Mouse (Mus musculus) right cerebral cortex, adult 2 months (tissue): ENCODE results near the gene Ugt1a8.
A peak's percentile ranks its signal among the peaks of the same experiment; 100 is the strongest.

ENCODE experiments used
- DNase-seq, 2 experiments: peaks; one replicate each; pipeline ENCODE4 v3.0.0; 2021 to 2022; ENCODE audit warnings: low spot score in 2 of 2

The Ugt1a8 gene

GRCm38 (mm10) chr1:88260114-88260513 lies 172.5 kb downstream of the Ugt1a8 start:
- DNase-seq: no peak

GRCm38 (mm10) chr1:88260604-88261377 lies 173.2 kb downstream of the Ugt1a8 start:
- no peak for DNase-seq

DNA sequence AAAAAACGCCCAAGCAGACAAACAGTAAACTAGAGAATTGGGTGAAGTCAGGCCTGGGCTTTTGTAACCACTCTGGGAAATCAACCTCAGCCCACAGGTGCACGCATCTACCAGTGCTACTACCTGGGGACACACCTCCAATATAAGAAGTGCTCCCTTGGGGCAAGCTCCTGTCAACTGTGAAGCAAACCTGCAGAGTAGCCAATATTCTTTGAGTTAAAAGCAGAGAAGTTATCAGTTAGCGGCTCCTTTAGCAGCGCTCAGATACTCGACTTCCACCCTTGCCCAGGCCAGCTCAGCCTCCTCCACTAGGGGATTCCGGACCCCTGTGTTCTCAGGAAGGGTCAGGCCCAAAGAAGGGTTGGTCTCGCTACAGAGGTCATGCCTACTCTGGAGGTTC lies 174.1 kb downstream of the Ugt1a8 start:
- DNase-seq: no peak

DNA sequence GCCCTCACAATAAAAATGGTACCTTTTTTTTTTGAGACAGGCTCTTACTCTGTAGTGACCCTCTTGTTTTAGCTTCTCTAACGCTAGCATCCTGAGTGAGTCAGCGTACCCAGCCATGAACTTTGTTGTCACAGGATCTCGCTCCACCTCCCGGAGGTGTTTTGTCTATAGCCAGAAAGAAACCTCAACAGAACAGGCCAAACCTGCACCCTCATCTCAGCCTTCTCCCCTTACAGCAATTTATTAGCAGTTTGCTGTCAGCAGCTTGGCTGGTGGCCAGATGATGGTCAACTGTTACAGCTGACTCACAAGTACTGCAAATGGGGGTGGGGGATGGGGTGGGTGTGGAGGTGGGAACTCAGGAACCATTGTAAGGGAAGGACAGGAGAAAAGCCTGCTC lies 174.6 kb downstream of the Ugt1a8 start:
- peak in 1 of 2 experiments; percentile 68 for DNase-seq

- no peak for DNase-seq
Observed at GRCm38 (mm10) chr1:88262961-88263360, 175.3 kb downstream of the Ugt1a8 start.

DNA sequence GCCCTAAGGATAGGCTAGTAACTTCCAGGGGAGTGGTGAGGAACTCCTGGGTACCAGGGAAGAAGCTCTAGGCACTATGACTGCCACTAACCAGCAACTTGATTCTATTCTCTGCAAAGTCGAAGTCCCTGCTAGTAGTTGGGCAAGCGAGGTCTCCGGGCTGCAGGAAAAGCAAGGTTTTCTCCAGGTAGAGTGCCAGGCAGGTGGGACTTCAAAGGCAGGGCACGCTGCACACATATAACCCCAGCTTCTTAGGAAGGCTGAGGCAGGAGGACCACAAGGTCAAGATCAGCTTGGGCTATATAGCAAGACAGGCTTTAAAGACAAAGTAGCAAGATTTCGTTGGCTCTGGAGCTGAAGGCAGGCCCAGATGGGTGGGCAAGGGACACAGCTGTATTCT lies 176.2 kb downstream of the Ugt1a8 start:
- DNase-seq: no peak

DNA sequence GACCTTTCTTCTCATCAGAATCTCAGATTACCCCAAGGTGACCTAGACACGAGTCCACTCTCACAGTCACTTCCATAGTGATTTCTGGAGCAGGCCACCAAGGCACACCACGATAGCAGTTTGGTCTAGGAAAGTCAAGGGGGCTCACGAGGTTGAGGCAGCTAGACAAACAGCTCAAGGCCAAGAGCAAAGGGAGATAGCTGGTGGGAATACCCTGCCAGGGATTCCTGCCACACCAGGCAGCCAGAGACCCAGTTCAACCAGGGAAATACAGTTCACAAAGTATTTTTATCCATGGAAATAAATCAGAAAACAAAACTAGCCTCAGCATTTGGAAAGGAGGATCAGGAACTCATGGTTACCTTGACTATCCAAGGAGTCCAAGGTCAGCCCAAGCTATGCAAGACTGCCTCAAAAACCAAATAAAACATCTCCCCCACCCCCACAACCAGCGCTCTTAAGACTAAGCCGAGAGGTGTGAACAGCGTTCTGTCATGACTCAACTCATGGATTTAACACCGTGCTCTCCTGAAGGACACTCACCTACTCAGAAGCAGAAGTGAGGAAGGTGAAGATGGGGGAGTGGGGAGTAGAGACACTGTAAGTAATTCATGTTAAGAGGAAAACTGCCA lies 176.7 kb downstream of the Ugt1a8 start:
- DNase-seq: no peak

GRCm38 (mm10) chr1:88264869-88265240 lies 177.2 kb downstream of the Ugt1a8 start:
- DNase-seq: no peak

DNA sequence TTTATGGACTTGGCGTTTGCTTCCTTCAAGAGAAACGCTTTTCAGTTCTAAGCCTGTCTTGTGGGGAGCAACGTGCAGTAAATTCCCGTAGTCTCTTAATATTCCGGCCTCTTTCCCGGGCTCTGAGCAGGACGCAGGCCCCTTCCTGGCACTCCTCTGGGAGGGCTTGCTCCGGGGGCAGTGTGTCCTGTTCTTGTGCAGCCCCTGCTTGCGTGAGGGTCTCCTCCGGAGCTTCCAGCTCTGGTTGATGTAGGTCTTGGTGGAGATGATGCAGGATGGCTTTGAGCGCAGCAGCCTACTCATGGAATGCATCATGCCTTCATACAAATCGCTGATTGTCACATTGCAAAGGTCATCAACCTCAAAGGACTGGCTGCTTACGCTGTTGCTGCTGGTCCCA lies 178.5 kb downstream of the Ugt1a8 start:
- DNase-seq: no peak

DNA sequence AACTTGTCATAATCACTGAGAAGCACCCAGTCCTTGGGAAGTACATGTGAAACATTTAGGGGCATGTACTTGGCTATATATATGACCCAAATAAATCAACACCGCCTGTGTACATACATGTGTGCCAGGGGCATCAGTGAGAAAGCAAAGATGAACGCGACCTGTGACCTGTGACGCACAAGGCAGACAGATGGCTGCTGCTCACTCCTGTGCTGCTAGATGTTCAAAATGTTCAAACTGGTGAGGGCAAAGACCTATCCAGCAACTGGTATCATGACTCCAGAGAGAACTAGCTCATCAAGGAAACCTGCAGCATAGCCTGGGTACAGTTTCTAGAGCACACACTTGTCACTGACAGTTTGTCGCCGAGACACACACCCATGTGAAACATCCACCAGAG lies 179.9 kb downstream of the Ugt1a8 start:
- DNase-seq: no peak

- no peak for DNase-seq
Observed at GRCm38 (mm10) chr1:88268070-88268469, 180.5 kb downstream of the Ugt1a8 start.
